Mouse (Mus musculus) kidney, embryonic 14.5 days (tissue): Measurements from ENCODE around the gene Acat3. TPM values are rescaled to one million over a fixed set of nuclear protein-coding genes. Genes with fewer than 3 reads are reported as not detected.

Source experiments
- polyA plus RNA-seq: library from polyadenylated mRNA; unstranded; fragments of >200 nt; fragmentation: Nextera tagmentation; extraction: Ambion mirVana; gene quantifications from 2 replicates; pipeline ENCODE4 v1.2.1, GENCODE M21; 2014

Gene Acat3
- polyA plus RNA-seq, 1 experiment from 2014 or later = 0.76 TPM

Other genes with a start within 250 kb of the Acat3 start
- 20.7 and 37.8 TPM in 2 replicates for gene Igf2r, start 170.9 kb downstream of the Acat3 start, polyA plus RNA-seq
- 0.26 and 0.66 TPM in 2 replicates for gene Mas1, start 72.5 kb downstream of the Acat3 start, polyA plus RNA-seq
- gene Mrgprh, start 64.6 kb downstream of the Acat3 start, polyA plus RNA-seq = not detected in 2 replicates
- gene Pnldc1, start 30.4 kb downstream of the Acat3 start, polyA plus RNA-seq = 1.3 and 1.7 TPM in 2 replicates
- 407 and 495 TPM in 2 replicates for gene Tcp1, start 24.9 kb downstream of the Acat3 start, polyA plus RNA-seq
- gene Mrpl18, start 24.3 kb downstream of the Acat3 start, polyA plus RNA-seq = 186 and 194 TPM in 2 replicates
- gene Acat2, start 20.1 kb upstream of the Acat3 start, polyA plus RNA-seq = 78.4 and 95.7 TPM in 2 replicates
- gene Wtap, start 53.6 kb upstream of the Acat3 start, polyA plus RNA-seq = 146 and 173 TPM in 2 replicates
- gene Sod2, start 66.2 kb upstream of the Acat3 start, polyA plus RNA-seq = 139 and 144 TPM in 2 replicates
- gene Gpr31b, start 111.7 kb upstream of the Acat3 start, polyA plus RNA-seq = not detected in 2 replicates
- 0.23 TPM in 1 of 2 replicates, not detected in the other for gene Tcp10b, start 120.5 kb upstream of the Acat3 start, polyA plus RNA-seq
- gene Unc93a, start 191.2 kb upstream of the Acat3 start, polyA plus RNA-seq = 0.21 TPM in 1 of 2 replicates, not detected in the other